Mouse (Mus musculus) spleen, adult 12 weeks (tissue): ENCODE data around the gene Vdr.
A peak's percentile ranks its signal among the peaks of the same experiment; 100 is the strongest.

Experiments used
- DNase-seq: peaks from one replicate; pipeline ENCODE4 v3.0.0; 2022; ENCODE audit warnings: low spot score

Vdr gene

GRCm38 (mm10) chr15:97920306-97920705 lies 9.9 kb upstream of the Vdr start:
- no peak for DNase-seq

- no peak for DNase-seq
These were observed 8.8 kb upstream of the Vdr start for GRCm38 (mm10) chr15:97919217-97919616.

GRCm38 (mm10) chr15:97917994-97918393 lies 7.6 kb upstream of the Vdr start:
- no peak for DNase-seq

GRCm38 (mm10) chr15:97914331-97914747 lies 3.9 kb upstream of the Vdr start:
- DNase-seq, result no peak

- DNase-seq, result peak; percentile 14
These were observed 2.4 kb downstream of the Vdr start for GRCm38 (mm10) chr15:97907801-97908751.

DNA sequence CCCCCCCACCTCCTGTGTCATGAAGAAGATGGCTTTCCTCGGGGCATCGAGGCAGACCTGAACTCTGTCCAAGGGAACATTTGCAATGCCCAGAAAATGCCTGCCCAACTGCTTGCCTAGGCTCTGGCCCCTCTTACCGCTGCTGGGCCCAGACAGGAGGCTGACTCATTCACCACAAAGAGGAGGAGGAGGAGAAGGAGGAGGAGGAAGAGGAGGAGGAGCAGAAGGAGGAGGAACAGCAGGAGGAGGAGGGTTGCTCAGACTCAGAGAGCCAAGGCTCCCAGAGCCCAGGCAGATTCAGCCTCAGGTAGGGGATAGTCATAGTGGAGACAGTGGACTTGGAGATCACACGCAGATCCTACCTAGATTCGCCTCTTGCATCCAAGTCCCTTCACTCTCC lies 3.2 kb downstream of the Vdr start:
- no peak for DNase-seq

DNA sequence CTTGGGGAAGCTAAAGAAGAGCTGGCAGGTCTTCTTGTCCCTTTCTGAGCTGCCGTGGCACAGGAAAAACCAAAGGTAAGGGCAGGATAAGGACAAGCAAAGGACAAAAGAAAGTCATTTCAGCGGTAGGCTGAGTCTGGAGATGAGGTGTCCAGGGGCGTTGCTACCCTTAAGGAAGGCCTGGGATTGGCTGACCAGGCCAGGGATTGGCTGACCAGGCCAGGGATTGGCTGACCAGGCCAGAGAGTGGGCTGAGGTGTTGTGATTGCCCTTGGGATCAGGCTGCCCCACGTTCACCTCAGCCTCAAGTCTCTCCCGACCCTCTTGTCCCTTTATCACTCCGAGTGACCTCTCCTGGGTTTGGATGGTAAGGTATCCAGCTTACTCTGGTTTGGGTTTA lies 5.1 kb downstream of the Vdr start:
- DNase-seq, result no peak

DNA sequence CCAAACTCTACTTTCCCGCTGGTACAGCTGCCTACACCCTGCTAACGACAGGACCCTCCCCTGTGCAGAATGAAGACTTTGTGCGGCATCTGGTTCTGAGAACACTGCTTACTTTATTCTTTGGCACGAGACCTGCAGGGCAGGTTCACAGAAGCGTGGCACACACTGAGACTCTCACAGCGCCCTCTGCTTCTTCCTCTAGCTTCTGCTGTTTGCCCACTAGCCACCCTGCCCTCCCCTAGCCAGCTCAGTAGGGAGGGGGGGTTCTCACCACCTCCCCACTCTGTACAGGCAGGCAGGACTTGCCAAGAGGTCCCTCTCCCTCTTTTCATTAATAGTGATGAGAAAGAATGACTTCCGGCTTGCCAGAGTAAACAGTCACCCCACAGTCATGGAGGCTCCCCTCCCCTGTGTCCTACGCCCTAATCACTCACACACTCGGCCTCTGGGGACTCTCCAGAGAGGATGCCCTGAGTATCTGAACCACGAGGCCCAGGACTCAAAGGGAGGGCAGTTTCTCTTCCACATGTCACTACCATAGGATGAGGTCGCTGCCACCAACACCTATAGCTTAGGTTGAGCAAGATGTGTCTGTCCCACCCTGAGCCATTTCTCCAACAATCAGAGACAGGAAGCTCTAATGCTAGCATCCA lies 6.0 kb downstream of the Vdr start:
- no peak for DNase-seq

- no peak for DNase-seq
These were observed 7.0 kb downstream of the Vdr start for GRCm38 (mm10) chr15:97903261-97904009.

GRCm38 (mm10) chr15:97900991-97901390 lies 9.4 kb downstream of the Vdr start:
- DNase-seq, result no peak

- DNase-seq, result no peak
These were observed 10.0 kb downstream of the Vdr start for GRCm38 (mm10) chr15:97900336-97900912.

DNA sequence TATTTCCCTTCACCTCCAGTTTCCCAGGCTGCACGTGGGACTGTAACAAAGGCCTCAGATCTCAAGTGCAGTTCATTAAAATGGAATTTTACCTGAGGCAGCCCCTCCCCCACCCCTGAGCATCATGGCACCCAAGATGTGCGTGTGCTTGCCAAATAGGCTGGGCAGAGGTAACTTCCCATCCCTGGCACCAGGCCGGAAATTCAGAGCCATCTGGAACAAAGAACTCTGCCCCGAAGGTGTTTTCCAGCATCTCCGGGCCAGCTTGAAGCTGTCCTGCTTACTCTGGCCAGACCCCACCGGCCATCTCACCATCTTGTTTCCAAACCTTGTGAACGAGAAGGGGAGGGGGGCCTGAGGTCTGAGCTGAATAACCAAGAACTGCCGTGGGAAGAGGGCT lies 10.7 kb downstream of the Vdr start:
- DNase-seq, result no peak

DNA sequence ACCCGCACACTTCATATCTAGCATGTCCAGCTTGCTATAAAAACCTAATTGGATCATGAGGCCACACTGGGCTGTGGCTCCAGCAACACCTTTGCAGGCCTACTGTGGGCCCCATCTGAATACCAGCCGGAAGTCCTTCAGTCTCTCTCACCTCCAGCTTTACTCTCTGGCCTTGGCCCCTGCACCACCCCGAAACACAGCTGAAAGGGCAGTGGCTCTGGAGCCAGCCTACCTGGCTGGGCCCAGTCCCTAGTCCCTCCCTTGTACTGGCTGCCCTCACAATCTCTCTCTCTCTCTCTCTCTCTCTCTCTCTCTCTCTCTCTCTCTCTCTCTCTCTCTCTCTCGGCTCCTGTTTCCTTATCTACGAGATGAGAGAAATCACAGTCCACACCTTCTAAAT lies 11.6 kb downstream of the Vdr start:
- DNase-seq, result no peak

DNA sequence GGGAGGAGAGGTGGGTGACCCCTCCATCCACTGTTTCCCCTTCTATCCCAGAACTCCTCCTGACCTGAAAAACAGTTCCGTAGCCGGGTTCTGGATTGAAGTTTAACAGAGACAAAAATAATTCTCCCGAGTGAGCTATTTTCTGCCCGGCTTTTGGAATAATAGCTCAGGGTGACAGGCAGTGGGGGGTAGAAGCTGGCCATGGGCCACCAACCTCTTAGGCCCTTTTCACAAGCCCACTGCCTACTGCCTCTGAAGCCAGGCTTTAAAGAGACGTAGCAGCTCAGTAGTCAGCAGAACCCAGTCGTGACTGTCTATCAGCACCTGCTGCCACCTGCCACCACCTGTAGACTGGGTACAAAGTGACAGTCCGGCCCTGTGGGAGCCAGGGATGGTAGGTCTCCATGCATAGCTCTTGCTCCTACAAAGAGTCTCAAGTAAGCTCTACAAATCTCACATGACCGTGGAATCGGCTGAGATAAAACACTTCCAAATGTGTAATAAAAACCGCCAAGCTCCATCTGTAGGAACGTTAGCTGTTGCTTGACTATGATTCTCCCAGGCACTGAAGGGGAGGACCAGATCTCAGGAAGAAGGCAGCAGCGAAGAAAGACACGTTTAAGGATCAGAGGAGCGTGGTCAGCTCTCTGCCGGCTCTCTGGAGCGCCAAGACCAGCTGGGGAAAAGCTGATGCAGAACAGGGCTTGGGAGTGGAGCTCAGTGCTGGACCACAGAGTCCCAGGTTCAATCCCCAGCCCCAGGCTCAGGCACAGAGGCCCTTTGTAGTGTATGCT lies 13.4 kb downstream of the Vdr start:
- DNase-seq, result no peak

GRCm38 (mm10) chr15:97896347-97896746 lies 14.1 kb downstream of the Vdr start:
- DNase-seq, result no peak

DNA sequence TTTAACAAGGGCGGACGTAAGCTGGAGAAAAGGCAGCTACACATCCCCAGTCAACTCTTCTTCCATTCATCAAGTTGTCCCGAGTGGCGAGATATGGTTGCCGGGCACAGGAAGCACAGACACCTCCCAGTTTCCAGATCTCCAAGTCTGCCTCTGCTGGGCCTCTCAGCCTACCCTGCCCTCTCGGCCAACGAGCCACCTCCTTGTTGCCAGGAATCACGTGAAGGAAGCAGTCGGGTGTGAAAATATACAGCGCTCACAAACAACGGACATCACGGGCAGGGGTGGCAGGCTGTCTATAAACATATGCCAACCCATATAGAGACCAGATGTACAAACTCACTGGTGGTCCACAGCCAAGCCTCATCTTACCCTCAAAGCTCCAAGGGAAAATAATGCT lies 14.6 kb downstream of the Vdr start:
- no peak for DNase-seq

- DNase-seq, result no peak
These were observed 17.9 kb downstream of the Vdr start for GRCm38 (mm10) chr15:97892506-97892905.

DNA sequence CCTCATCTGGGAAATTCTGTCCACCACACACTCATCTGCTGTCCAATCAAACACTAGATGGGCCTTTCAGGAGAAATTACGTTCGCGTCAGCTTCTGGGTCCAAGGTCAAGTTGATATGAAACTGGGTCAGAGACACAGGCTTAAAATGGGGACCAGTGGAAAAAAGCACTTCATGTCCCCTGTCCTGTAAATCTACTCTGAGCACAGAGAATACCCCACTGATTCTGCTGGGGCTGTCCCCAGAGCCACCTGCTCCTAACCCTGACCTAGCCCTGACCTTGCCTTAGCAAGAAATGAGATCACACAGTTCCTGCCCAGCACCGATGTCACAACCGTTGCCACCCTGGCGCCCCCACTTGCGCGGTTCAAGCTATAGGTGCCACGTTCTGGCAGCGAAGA lies 20.0 kb downstream of the Vdr start:
- DNase-seq, result no peak

DNA sequence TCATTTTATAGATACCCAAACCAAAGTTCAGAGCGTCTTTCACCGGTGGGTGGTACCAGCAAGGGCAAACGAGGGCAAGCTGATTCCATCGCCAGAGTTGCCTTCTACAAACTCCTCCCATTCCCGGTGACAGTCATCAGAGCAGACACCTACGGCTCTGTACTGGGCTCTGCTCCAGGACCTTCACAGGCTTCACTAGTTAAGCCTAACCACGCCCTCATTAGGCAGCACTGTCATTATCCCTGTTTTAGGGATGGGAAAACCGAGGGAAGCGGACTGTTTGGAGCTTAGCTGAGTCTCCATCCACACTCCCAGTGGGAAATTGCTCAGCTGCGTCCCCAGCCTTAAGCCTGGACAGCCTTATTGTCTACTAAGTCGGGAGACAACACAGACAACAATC lies 20.4 kb downstream of the Vdr start:
- no peak for DNase-seq

DNA sequence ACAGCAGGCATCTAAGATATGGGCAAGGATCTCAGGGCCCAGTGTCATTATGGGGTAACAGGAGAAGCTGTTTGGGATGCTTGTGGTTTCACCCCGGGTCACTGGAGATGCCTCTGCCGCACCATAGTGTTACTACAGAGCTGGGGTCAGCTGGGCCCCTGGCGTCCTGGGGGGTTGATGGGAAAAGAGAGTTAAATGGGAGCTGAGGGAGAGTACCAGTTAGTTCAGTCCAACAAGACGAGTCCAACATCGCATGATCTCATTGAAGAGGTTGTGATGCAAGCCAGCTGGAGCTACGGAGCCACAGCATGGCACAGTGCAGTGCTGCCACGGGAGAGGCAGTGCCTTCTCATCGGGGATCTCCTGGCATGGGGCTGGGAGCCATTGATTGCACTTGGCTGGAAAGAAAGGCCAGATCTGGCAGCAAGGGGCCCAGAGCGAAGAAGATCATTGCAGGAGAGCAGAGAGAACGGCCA lies 22.9 kb downstream of the Vdr start:
- no peak for DNase-seq

- DNase-seq, result no peak
These were observed 29.0 kb downstream of the Vdr start for GRCm38 (mm10) chr15:97881423-97881822.
